Mouse (Mus musculus): ENCODE measurements around the gene Gcgr. TPM values are rescaled to one million over a fixed set of nuclear protein-coding genes. Genes with fewer than 3 reads are reported as not detected.
A peak's percentile ranks its signal among the peaks of the same experiment; 100 is the strongest.
"Not testable (repeated sequence)": the region's sequence is repeated elsewhere in the genome, so short reads cannot be mapped to it uniquely, and the experiment has no call there.

Gene Gcgr
- polyA plus RNA-seq, 1 experiment from 2014 or later = 1.9 TPM

- ATAC-seq (ENCODE audit: insufficient number of reproducible peaks, insufficient read depth, low FRiP score, low read depth) = no peak
- Histone ChIP-seq H3K27me3 (ENCODE audit: control insufficient read depth, insufficient read depth, low read length) (no peaks in the 10 kb centered on the region), H3K9me3 (ENCODE audit: control insufficient read depth, low read depth, low read length) (no peaks in the 10 kb centered on the region), H3K27ac (ENCODE audit: low read length) (peak overlapping the region; percentile 49; the same call in 1 of the 2 replicates), H3K9ac (replicated peaks; ENCODE audit: low read depth, low read length) (no peak overlapping the region), H3K4me3 (ENCODE audit: low read depth, low read length) (no peak overlapping the region), H3K36me3 (ENCODE audit: control insufficient read depth, insufficient read depth, low read length) (no peaks in the 10 kb centered on the region), H3K4me1 (ENCODE audit: control insufficient read depth, insufficient read depth, low read length) (peaks cover 10% of the 10 kb centered on the region), H3K4me2 (replicated peaks; ENCODE audit: low read depth, low read length) (0 out of 2 replicates have a peak overlapping the region, but pooled peaks have one; percentile 17)
- 45% methylated on average over 4 of the region's 4 CpGs for WGBS
Observed at GRCm38 (mm10) chr11:120509940-120510339, 20.6 kb upstream of the Gcgr start.

- Histone ChIP-seq H3K4me3 (ENCODE audit: low read depth, low read length) (no peak overlapping the region), H3K27me3 (ENCODE audit: control insufficient read depth, insufficient read depth, low read length) (no peaks in the 10 kb centered on the region), H3K9me3 (ENCODE audit: control insufficient read depth, low read depth, low read length) (no peaks in the 10 kb centered on the region), H3K4me1 (ENCODE audit: control insufficient read depth, insufficient read depth, low read length) (peaks cover 10% of the 10 kb centered on the region), H3K27ac (ENCODE audit: low read length) (peak overlapping the region; percentile 49; the same call in 1 of the 2 replicates), H3K9ac (replicated peaks; ENCODE audit: low read depth, low read length) (no peak overlapping the region), H3K36me3 (ENCODE audit: control insufficient read depth, insufficient read depth, low read length) (no peaks in the 10 kb centered on the region), H3K4me2 (replicated peaks; ENCODE audit: low read depth, low read length) (peak overlapping the region; percentile 17)
- WGBS = 7% methylated on average over 16 of the region's 16 CpGs
- ATAC-seq (ENCODE audit: insufficient number of reproducible peaks, insufficient read depth, low FRiP score, low read depth) = no peak
Observed at GRCm38 (mm10) chr11:120510375-120511030, 20.0 kb upstream of the Gcgr start.

- H3K4me3 ChIP-seq (ENCODE audit: low read depth, low read length) = no peak overlapping the region
- no peaks in the 10 kb centered on the region for H3K9me3 ChIP-seq (ENCODE audit: control insufficient read depth, low read depth, low read length)
- no peak overlapping the region for H3K9ac ChIP-seq (replicated peaks; ENCODE audit: low read depth, low read length)
- no peak overlapping the region for H3K4me2 ChIP-seq (replicated peaks; ENCODE audit: low read depth, low read length)
- no peaks in the 10 kb centered on the region for H3K27me3 ChIP-seq (ENCODE audit: control insufficient read depth, insufficient read depth, low read length)
- H3K4me1 ChIP-seq (ENCODE audit: control insufficient read depth, insufficient read depth, low read length) = peaks cover 5% of the 10 kb centered on the region; the same call in 1 of the 2 replicates
- no peak for ATAC-seq (ENCODE audit: insufficient number of reproducible peaks, insufficient read depth, low FRiP score, low read depth)
- WGBS = 28% methylated on average over 6 of the region's 6 CpGs
- H3K36me3 ChIP-seq (ENCODE audit: control insufficient read depth, insufficient read depth, low read length) = no peaks in the 10 kb centered on the region
- H3K27ac ChIP-seq (ENCODE audit: low read length) = no peak overlapping the region
Observed at GRCm38 (mm10) chr11:120512790-120513453, 17.6 kb upstream of the Gcgr start.

- not testable (repeated sequence) for H3K9ac ChIP-seq (replicated peaks; ENCODE audit: low read depth, low read length); H3K4me2 ChIP-seq (replicated peaks; ENCODE audit: low read depth, low read length); H3K9me3 ChIP-seq (ENCODE audit: control insufficient read depth, low read depth, low read length); H3K36me3 ChIP-seq (ENCODE audit: control insufficient read depth, insufficient read depth, low read length); H3K27me3 ChIP-seq (ENCODE audit: control insufficient read depth, insufficient read depth, low read length); H3K27ac ChIP-seq (ENCODE audit: low read length); H3K4me3 ChIP-seq (ENCODE audit: low read depth, low read length); ATAC-seq (ENCODE audit: insufficient number of reproducible peaks, insufficient read depth, low FRiP score, low read depth)
- H3K4me1 ChIP-seq (ENCODE audit: control insufficient read depth, insufficient read depth, low read length) = peaks cover 11% of the 10 kb centered on the region; the same call in 1 of the 2 replicates
- 94% methylated on average over 2 of the region's 2 CpGs for WGBS
Observed at GRCm38 (mm10) chr11:120514262-120514661, 16.2 kb upstream of the Gcgr start.

- ATAC-seq (ENCODE audit: insufficient number of reproducible peaks, insufficient read depth, low FRiP score, low read depth) = peak; percentile 70
Observed at GRCm38 (mm10) chr11:120515611-120516010, 14.9 kb upstream of the Gcgr start.

GRCm38 (mm10) chr11:120517147-120517546 is 13.4 kb upstream of the Gcgr start:
- Histone ChIP-seq H3K9ac (replicated peaks; ENCODE audit: low read depth, low read length) (no peak overlapping the region), H3K4me3 (ENCODE audit: low read depth, low read length) (no peak overlapping the region), H3K27me3 (ENCODE audit: control insufficient read depth, insufficient read depth, low read length) (no peaks in the 10 kb centered on the region), H3K9me3 (ENCODE audit: control insufficient read depth, low read depth, low read length) (no peaks in the 10 kb centered on the region), H3K4me2 (replicated peaks; ENCODE audit: low read depth, low read length) (no peak overlapping the region), H3K4me1 (ENCODE audit: control insufficient read depth, insufficient read depth, low read length) (0 out of 2 replicates have a peak, but pooled peaks cover 11% of the 10 kb centered on the region), H3K27ac (ENCODE audit: low read length) (no peak overlapping the region), H3K36me3 (ENCODE audit: control insufficient read depth, insufficient read depth, low read length) (no peaks in the 10 kb centered on the region)
- 81% methylated on average over 4 of the region's 4 CpGs for WGBS
- ATAC-seq (ENCODE audit: insufficient number of reproducible peaks, insufficient read depth, low FRiP score, low read depth) = no peak

More at GRCm38 (mm10) chr11:120515611-120516010, 14.9 kb upstream of the Gcgr start:
- Histone ChIP-seq H3K27ac (ENCODE audit: low read length) (no peak overlapping the region), H3K9ac (replicated peaks; ENCODE audit: low read depth, low read length) (no peak overlapping the region), H3K4me2 (replicated peaks; ENCODE audit: low read depth, low read length) (no peak overlapping the region), H3K4me1 (ENCODE audit: control insufficient read depth, insufficient read depth, low read length) (0 out of 2 replicates have a peak, but pooled peaks cover 6% of the 10 kb centered on the region), H3K27me3 (ENCODE audit: control insufficient read depth, insufficient read depth, low read length) (no peaks in the 10 kb centered on the region), H3K9me3 (ENCODE audit: control insufficient read depth, low read depth, low read length) (no peaks in the 10 kb centered on the region), H3K4me3 (ENCODE audit: low read depth, low read length) (no peak overlapping the region), H3K36me3 (ENCODE audit: control insufficient read depth, insufficient read depth, low read length) (no peaks in the 10 kb centered on the region)
- 17% methylated on average over 17 of the region's 17 CpGs for WGBS

- Histone ChIP-seq H3K4me1 (ENCODE audit: control insufficient read depth, insufficient read depth, low read length) (0 out of 2 replicates have a peak, but pooled peaks cover 11% of the 10 kb centered on the region), H3K4me2 (replicated peaks; ENCODE audit: low read depth, low read length) (no peak overlapping the region), H3K27ac (ENCODE audit: low read length) (no peak overlapping the region), H3K9ac (replicated peaks; ENCODE audit: low read depth, low read length) (no peak overlapping the region), H3K9me3 (ENCODE audit: control insufficient read depth, low read depth, low read length) (no peaks in the 10 kb centered on the region), H3K27me3 (ENCODE audit: control insufficient read depth, insufficient read depth, low read length) (no peaks in the 10 kb centered on the region), H3K4me3 (ENCODE audit: low read depth, low read length) (no peak overlapping the region), H3K36me3 (ENCODE audit: control insufficient read depth, insufficient read depth, low read length) (no peaks in the 10 kb centered on the region)
- 62% methylated on average over 6 of the region's 6 CpGs for WGBS
- no peak for ATAC-seq (ENCODE audit: insufficient number of reproducible peaks, insufficient read depth, low FRiP score, low read depth)
Observed at GRCm38 (mm10) chr11:120518027-120518426, 12.5 kb upstream of the Gcgr start.

- H3K27me3 ChIP-seq (ENCODE audit: control insufficient read depth, insufficient read depth, low read length) = no peaks in the 10 kb centered on the region
- WGBS = 51% methylated on average over 6 of the region's 6 CpGs
- ATAC-seq (ENCODE audit: insufficient number of reproducible peaks, insufficient read depth, low FRiP score, low read depth) = no peak; the same call in 1 of the 2 replicates
- H3K4me1 ChIP-seq (ENCODE audit: control insufficient read depth, insufficient read depth, low read length) = 0 out of 2 replicates have a peak, but pooled peaks cover 11% of the 10 kb centered on the region
- no peaks in the 10 kb centered on the region for H3K9me3 ChIP-seq (ENCODE audit: control insufficient read depth, low read depth, low read length)
- no peaks in the 10 kb centered on the region for H3K36me3 ChIP-seq (ENCODE audit: control insufficient read depth, insufficient read depth, low read length)
- H3K9ac ChIP-seq (replicated peaks; ENCODE audit: low read depth, low read length) = no peak overlapping the region
- H3K4me2 ChIP-seq (replicated peaks; ENCODE audit: low read depth, low read length) = no peak overlapping the region
- no peak overlapping the region for H3K4me3 ChIP-seq (ENCODE audit: low read depth, low read length)
- no peak overlapping the region for H3K27ac ChIP-seq (ENCODE audit: low read length)
Observed at GRCm38 (mm10) chr11:120518558-120518957, 11.9 kb upstream of the Gcgr start.

All from stomach, embryonic 14.5 days (tissue).